Mouse (Mus musculus): ENCODE results near the gene Mymx. TPM values are rescaled to one million over a fixed set of nuclear protein-coding genes. Genes with fewer than 3 reads are reported as not detected.

The Mymx gene
- polyA plus RNA-seq, 1 experiment: not detected

DNA sequence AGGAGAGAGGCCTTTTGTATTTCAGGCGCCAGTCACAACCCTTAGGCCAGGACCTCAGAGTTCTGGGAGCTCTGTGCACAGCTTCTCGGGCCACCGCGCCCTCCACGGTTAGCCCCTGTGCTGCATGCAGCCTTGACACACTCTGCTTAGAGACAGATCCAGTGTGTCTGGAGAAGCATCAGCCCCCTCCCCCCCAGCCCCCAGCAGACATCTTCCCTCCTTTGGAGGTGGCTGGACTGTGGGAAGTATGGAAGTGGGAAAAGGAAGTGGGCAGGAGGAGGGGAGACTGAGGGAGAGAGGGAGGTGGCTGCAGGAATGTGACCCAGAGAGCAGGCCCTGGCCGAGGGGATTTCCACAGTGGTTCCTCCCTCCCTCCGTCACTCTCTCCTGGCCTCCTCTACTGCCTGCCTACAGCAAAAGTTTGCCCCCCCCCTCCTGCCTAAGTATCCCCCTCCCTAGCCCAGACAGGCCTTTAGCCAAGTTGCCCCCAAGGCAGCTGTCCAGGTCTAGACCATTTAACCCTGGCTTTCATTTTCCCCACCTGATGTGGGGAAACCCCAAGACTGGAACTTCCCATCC lies 44.6 kb downstream of the Mymx start:
- 70% methylated on average over 7 of the region's 7 CpGs for WGBS
- peak overlapping the region; percentile 34 for H3K4me3 ChIP-seq (replicated peaks; ENCODE audit: extremely low read depth, low read depth, low read length)
- TF ChIP-seq POLR2A (IDR thresholded peaks at IDR 0.05; ENCODE audit: borderline replicate concordance, extremely low read depth, low read depth, low read length) (no peak), CTCF (IDR thresholded peaks at IDR 0.05; ENCODE audit: insufficient read depth, low read length) (no peak)
- no peak for DNase-seq
- peaks cover 2% of the 10 kb centered on the region; the same call in 1 of the 2 replicates for H3K4me1 ChIP-seq (ENCODE audit: control insufficient read depth, insufficient read depth, low read length)

DNA sequence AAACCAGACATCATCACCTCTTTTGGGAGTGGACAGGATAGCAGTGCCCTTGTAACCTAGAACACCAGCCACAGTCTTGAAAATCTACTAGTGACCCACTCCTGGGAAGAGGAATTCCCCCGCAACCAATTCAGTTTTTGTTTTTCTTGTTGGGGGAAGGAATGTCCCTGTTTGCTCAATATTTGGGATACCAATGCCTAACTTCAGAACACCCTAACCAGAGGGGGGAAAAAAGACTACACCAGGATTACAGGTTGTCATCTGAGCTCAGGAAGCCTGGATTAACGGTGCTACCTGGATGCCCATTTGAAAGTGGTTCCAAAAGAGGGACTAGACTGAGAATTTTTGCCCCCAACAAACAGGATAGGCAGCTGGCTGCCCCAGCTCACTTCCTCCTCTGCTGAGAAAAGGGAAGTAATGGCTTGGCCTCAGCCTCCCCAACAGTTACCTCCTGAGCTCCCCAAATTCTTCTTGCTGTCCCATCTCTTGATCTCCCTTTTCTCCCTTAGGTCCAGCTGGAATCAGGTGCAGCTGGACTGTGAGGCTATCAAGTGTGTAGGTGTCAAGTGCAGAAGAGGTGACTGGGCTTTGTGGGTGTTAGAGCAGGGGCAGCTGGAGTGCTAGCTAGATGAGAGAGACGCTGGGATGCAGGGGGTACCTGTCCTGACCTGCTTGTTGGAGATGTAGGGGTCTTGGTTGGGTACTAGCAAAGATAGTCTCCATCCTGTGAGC lies 45.2 kb downstream of the Mymx start:
- DNase-seq: no peak
- TF ChIP-seq POLR2A (IDR thresholded peaks at IDR 0.05; ENCODE audit: borderline replicate concordance, extremely low read depth, low read depth, low read length) (no peak), CTCF (IDR thresholded peaks at IDR 0.05; ENCODE audit: insufficient read depth, low read length) (no peak)
- Histone ChIP-seq H3K4me1 (ENCODE audit: control insufficient read depth, insufficient read depth, low read length) (peaks cover 2% of the 10 kb centered on the region; the same call in 1 of the 2 replicates), H3K4me3 (replicated peaks; ENCODE audit: extremely low read depth, low read depth, low read length) (peak overlapping the region; percentile 79)
- WGBS: 64% methylated on average over 3 of the region's 3 CpGs

DNA sequence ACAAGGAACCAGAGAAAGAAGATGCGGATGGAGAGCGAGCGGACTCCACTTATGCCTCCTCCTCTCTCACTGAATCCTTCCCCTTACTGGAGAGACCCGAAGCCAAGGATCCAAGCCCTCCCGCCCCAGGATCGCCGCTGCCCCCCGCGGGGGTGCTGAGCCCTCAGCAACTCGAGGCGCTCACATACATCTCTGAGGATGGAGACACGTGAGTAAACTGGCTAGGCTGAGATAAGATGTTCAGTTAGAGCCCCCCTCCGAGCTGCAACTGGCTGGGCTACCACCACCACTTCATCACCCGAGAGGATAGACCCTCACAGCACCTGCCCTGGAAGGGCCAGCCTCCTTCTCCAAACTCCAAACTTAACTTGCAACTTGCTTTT lies 45.8 kb downstream of the Mymx start:
- no peak for TF ChIP-seq POLR2A (IDR thresholded peaks at IDR 0.05; ENCODE audit: borderline replicate concordance, extremely low read depth, low read depth, low read length)
- TF ChIP-seq CTCF (IDR thresholded peaks at IDR 0.05; ENCODE audit: insufficient read depth, low read length): no peak
- WGBS: 3% methylated on average over 14 of the region's 14 CpGs

DNA sequence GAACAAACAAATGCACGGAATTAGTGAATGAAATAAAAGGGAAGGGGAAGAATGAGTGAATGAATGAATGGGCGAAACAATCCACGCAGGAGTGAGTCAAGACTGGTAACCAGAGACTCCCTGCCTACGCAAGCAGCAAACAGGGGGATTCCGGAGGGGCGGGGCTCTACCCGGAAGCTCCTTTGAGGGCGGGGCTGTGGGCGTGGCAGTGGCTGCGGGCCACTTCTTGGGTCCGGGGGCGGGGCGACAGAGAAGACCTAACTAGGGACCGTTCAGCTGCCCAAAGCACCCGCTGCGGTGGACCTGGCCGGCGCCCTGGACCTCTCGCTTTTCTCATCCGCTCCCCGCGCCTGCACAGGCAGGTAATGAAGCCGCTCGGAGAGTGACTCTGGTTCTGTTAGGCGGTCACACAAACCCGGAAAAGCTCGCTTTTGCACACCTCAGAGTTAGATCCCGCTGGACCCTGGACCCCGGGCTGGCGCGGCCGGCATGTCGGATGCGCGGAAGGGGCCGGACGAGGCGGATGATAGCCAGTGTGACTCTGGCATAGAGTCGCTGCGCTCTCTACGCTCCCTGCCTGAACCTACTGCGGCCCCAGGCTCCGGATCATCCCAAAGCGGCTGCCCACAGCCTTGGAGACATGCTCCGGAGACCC lies 46.3 kb downstream of the Mymx start, which contains the start of gene Nfkbie:
TSS of gene Nfkbie (plus strand) at position 252 of the 655 bp plus-strand sequence.
- TF ChIP-seq POLR2A (IDR thresholded peaks at IDR 0.05; ENCODE audit: borderline replicate concordance, extremely low read depth, low read depth, low read length) (peak; percentile 68; the same call in 1 of the 2 replicates), CTCF (IDR thresholded peaks at IDR 0.05; ENCODE audit: insufficient read depth, low read length) (no peak)
- H3K4me3 ChIP-seq (replicated peaks; ENCODE audit: extremely low read depth, low read depth, low read length): peak within 1 kb of the TSS; percentile 79
- peaks cover 2% of the 10 kb centered on the region; the same call in 1 of the 2 replicates for H3K4me1 ChIP-seq (ENCODE audit: control insufficient read depth, insufficient read depth, low read length)
- peak; percentile 96 for DNase-seq
- WGBS: under 1% methylated on average over 45 of the region's 45 CpGs

More for the DNA sequence above, 45.8 kb downstream of the Mymx start:
- H3K4me1 ChIP-seq (ENCODE audit: control insufficient read depth, insufficient read depth, low read length): peaks cover 2% of the 10 kb centered on the region; the same call in 1 of the 2 replicates
- no peak for DNase-seq
- H3K4me3 ChIP-seq (replicated peaks; ENCODE audit: extremely low read depth, low read depth, low read length): peak overlapping the region; percentile 79

DNA sequence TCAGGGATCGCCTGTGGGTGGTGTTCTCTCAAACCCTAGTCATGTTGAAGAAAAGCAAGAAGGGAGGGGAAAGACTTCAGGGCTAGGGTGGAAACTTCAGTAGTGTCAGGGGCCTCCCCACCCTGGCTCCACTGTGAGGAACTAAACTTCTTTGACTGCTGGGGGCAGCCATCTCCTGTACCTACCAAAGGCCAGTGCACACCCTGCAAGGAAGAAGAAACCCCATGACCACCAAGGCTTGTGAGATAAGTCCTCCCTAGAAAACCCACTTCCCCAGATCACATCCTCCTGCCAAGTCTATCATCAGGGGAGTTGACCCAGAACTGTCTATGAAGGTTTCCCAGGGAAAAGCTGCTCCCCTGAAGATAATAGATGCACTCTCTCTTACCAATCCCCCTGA lies 47.5 kb downstream of the Mymx start:
- WGBS: 71% methylated on average over 1 of the region's 1 CpGs
- no peak for DNase-seq
- no peak for TF ChIP-seq POLR2A (IDR thresholded peaks at IDR 0.05; ENCODE audit: borderline replicate concordance, extremely low read depth, low read depth, low read length)
- no peak for TF ChIP-seq CTCF (IDR thresholded peaks at IDR 0.05; ENCODE audit: insufficient read depth, low read length)
- peaks cover 5% of the 10 kb centered on the region for H3K4me1 ChIP-seq (ENCODE audit: control insufficient read depth, insufficient read depth, low read length)
- H3K4me3 ChIP-seq (replicated peaks; ENCODE audit: extremely low read depth, low read depth, low read length): no peak overlapping the region

DNA sequence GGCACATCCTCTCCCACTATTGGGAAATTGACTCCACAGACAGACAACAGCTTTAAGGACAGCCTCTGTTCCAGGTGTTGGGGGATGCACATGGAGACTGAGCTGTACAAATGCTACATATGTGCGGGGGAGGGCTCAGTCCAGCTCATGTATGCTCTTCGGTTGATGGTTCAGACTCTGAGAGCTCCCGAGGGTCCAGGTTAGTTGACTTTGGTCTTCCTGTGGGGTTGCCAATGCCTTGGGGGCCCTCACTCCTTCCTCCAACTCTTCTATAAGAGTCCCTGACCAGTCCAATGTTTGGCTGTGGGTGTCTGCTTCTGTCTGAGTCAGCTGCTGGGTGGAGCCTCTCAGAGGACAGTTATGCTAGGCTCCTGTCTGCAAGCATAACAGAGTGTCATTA lies 48.8 kb downstream of the Mymx start:
- TF ChIP-seq CTCF (IDR thresholded peaks at IDR 0.05; ENCODE audit: insufficient read depth, low read length) (no peak), POLR2A (IDR thresholded peaks at IDR 0.05; ENCODE audit: borderline replicate concordance, extremely low read depth, low read depth, low read length) (no peak)
- H3K4me3 ChIP-seq (replicated peaks; ENCODE audit: extremely low read depth, low read depth, low read length): no peak overlapping the region
- H3K4me1 ChIP-seq (ENCODE audit: control insufficient read depth, insufficient read depth, low read length): peaks cover 5% of the 10 kb centered on the region
- DNase-seq: no peak
- 81% methylated on average over 3 of the region's 3 CpGs for WGBS

DNA sequence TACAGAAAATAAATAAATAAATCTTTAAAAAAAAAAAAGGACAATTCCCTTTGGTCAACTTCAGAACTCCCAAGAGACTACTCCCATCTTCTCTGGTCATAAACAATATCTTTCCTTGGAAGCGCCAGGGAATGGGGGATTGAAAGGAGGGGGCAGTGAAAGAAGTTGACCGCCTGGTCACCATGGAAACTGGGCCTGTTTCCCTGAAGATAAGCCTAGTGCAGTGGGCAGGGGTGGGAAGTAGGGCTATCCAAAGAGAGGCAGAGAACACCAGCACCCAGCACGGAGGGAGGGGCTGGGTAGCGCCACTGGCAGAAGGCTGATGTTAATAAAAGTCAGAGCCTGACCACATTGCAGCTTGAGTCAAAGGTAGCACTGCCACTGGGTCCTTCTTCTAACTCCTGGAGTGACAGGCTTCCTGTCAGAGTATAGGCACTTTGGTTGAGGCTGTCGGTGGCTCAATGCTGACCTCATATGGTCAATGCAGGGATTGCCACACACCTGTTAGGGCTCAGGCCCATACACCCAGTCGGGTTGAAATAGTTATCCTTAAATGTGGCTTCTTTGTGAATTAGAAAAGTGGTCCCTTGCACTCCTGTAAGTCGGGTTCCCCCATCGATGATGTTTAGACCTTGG lies 50.0 kb downstream of the Mymx start:
- peaks cover 5% of the 10 kb centered on the region for H3K4me1 ChIP-seq (ENCODE audit: control insufficient read depth, insufficient read depth, low read length)
- DNase-seq: peak; percentile 76
- peak; percentile 92 for TF ChIP-seq CTCF (IDR thresholded peaks at IDR 0.05; ENCODE audit: insufficient read depth, low read length)
- no peak for TF ChIP-seq POLR2A (IDR thresholded peaks at IDR 0.05; ENCODE audit: borderline replicate concordance, extremely low read depth, low read depth, low read length)
- 10% methylated on average over 8 of the region's 8 CpGs for WGBS
- no peak overlapping the region for H3K4me3 ChIP-seq (replicated peaks; ENCODE audit: extremely low read depth, low read depth, low read length)

DNA sequence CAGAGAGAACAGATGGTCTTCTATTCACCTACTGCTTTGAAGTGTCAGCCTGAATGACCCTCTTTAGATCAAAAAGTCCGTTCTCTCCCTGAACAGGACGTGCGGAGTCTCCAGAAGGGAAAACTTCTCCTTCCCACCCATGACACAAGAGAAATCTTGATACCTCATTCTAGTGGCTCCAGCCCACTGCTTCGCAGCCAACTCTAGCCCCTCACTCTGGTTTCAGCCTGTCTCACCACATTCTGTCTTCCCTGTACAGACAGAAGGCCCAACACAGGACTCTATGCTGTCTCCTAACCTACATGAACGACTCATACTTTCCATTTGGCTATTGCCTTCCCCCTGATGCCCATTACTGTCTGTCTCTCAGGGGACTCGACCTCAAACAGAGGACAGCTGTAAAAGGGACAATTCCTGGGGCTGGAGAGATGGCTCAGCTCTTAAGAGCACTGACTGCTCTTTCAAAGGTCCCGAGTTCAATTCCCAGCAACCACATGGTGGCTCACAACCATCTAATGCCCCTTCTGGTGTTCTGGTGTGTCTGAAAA lies 50.6 kb downstream of the Mymx start:
- Histone ChIP-seq H3K4me3 (replicated peaks; ENCODE audit: extremely low read depth, low read depth, low read length) (no peak overlapping the region), H3K4me1 (ENCODE audit: control insufficient read depth, insufficient read depth, low read length) (peaks cover 5% of the 10 kb centered on the region)
- 62% methylated on average over 7 of the region's 7 CpGs for WGBS
- DNase-seq: no peak
- TF ChIP-seq POLR2A (IDR thresholded peaks at IDR 0.05; ENCODE audit: borderline replicate concordance, extremely low read depth, low read depth, low read length) (no peak), CTCF (IDR thresholded peaks at IDR 0.05; ENCODE audit: insufficient read depth, low read length) (no peak)

Other genes with a start within 250 kb of the Mymx start
- 5.1 and 7.9 TPM in 2 replicates for gene Cdc5l, start 168.4 kb downstream of the Mymx start, polyA plus RNA-seq (2012; rRNA removed)
- 0.04 TPM in 1 of 2 replicates, not detected in the other for gene Spats1, start 126.7 kb downstream of the Mymx start, polyA plus RNA-seq (2012; rRNA removed)
- gene Aars2, start 95.3 kb downstream of the Mymx start, polyA plus RNA-seq (2012; rRNA removed): 13.3 and 14.5 TPM in 2 replicates
- gene Tcte1, start 78.7 kb downstream of the Mymx start, polyA plus RNA-seq (2012; rRNA removed): 10.8 and 11.0 TPM in 2 replicates
- gene Tmem151b, start 52.4 kb downstream of the Mymx start, polyA plus RNA-seq (2012; rRNA removed): 0.11 and 0.17 TPM in 2 replicates
- 7.2 and 7.8 TPM in 2 replicates for gene Nfkbie, start 46.4 kb downstream of the Mymx start, polyA plus RNA-seq (2012; rRNA removed)
- 89.9 and 102 TPM in 2 replicates for gene Slc35b2, start 38.2 kb downstream of the Mymx start, polyA plus RNA-seq (2012; rRNA removed)
- 212 and 340 TPM in 2 replicates for gene Hsp90ab1, start 28.8 kb downstream of the Mymx start, polyA plus RNA-seq (2012; rRNA removed)
- 185 and 186 TPM in 2 replicates for gene Slc29a1, start 2.5 kb downstream of the Mymx start, polyA plus RNA-seq (2012; rRNA removed)
- gene Capn11, start 57.2 kb upstream of the Mymx start, polyA plus RNA-seq (2012; rRNA removed): not detected in 2 replicates
- gene Mrpl14, start 84.2 kb upstream of the Mymx start, polyA plus RNA-seq (2012; rRNA removed): 131 and 171 TPM in 2 replicates
- gene Tmem63b, start 84.8 kb upstream of the Mymx start, polyA plus RNA-seq (2012; rRNA removed): 163 and 173 TPM in 2 replicates
- not detected in 2 replicates for gene 1600014C23Rik, start 131.7 kb upstream of the Mymx start, polyA plus RNA-seq (2012; rRNA removed)

All from lung, adult 2 months (tissue).